Comparison of ENCODE assay signal across 26 mouse cellular contexts in genomic region chr8:94207491-94207890, GRCm38 (mm10). TPM values are rescaled to one million over a fixed set of nuclear protein-coding genes. Genes with fewer than 3 reads are reported as not detected.
A peak's percentile ranks its signal among the peaks of the same experiment; 100 is the strongest.
DNase-seq lines count a peak whose midpoint lies in the region; ATAC-seq and TF ChIP-seq lines count a peak whose summit lies in the region.
"Had no signal": no experiment of that assay in that cellular context is flagged by ENCODE, and none has a peak within 500 bp of the region (broad histone marks: within the 10 kb centered on the region; RNA-seq: fewer than 3 reads in every experiment).

No protein-coding gene starts in this region.

- no peak overlapping the region for H3K9ac ChIP-seq in forebrain, embryonic 14.5 days (ENCODE audit: low read length)
- no peak overlapping the region for H3K9ac ChIP-seq in forebrain, postnatal 0 days
- H3K9ac ChIP-seq in MEL (ENCODE audit: control insufficient read depth, low read depth, low read length, poor library complexity, severe bottlenecking) = peak overlapping the region; percentile 24; the same call in 1 of the 2 replicates
- no peak overlapping the region for H3K9ac ChIP-seq in midbrain, embryonic 14.5 days (replicated peaks; ENCODE audit: low read length)
- H3K9ac ChIP-seq: embryonic facial prominence, embryonic 12.5 days; embryonic facial prominence, embryonic 15.5 days; forebrain, embryonic 15.5 days; hindbrain, embryonic 12.5 days; hindbrain, embryonic 15.5 days had no signal

- no peak for TF ChIP-seq RAD21 in MEL (IDR thresholded peaks at IDR 0.05; ENCODE audit: low read depth, low read length)

- H3K79me2 ChIP-seq in MEL (ENCODE audit: control insufficient read depth, insufficient read depth, low read length, poor library complexity) = no peaks in the 10 kb centered on the region

- no peak for TF ChIP-seq EP300 in MEL (IDR thresholded peaks at IDR 0.05; ENCODE audit: low read depth in 1 of 2, low read length in 2 of 2)

- WGBS in forebrain, embryonic 14.5 days = 48% methylated on average over 2 of the region's 2 CpGs
- WGBS in forebrain, postnatal 0 days = 49% methylated on average over 2 of the region's 2 CpGs
- WGBS in midbrain, embryonic 14.5 days = 75% methylated on average over 2 of the region's 2 CpGs

- H3K27me3 ChIP-seq in forebrain, embryonic 14.5 days (replicated peaks; ENCODE audit: control insufficient read depth, insufficient read depth, low read length) = no peaks in the 10 kb centered on the region
- no peaks in the 10 kb centered on the region for H3K27me3 ChIP-seq in forebrain, postnatal 0 days (ENCODE audit: insufficient read depth, low read length)
- H3K27me3 ChIP-seq in MEL (ENCODE audit: control insufficient read depth in 1 of 2, insufficient read depth in 2 of 2, low read length in 2 of 2) = peaks cover 3 to 6% of the 10 kb centered on the region in 2 experiments; a peak in 3 of 4 replicates
- no peaks in the 10 kb centered on the region for H3K27me3 ChIP-seq in midbrain, embryonic 14.5 days (ENCODE audit: control insufficient read depth, insufficient read depth, low read length)
- H3K27me3 ChIP-seq: embryonic facial prominence, embryonic 15.5 days; forebrain, embryonic 15.5 days; hindbrain, embryonic 12.5 days; hindbrain, embryonic 15.5 days; Patski had no signal

- no peak overlapping the region for H3K27ac ChIP-seq in forebrain, embryonic 14.5 days (ENCODE audit: low read depth, low read length)
- no peak overlapping the region for H3K27ac ChIP-seq in forebrain, postnatal 0 days (ENCODE audit: low read depth, low read length)
- no peak overlapping the region for H3K27ac ChIP-seq in MEL (ENCODE audit: control insufficient read depth, low read depth, low read length)
- H3K27ac ChIP-seq in midbrain, embryonic 14.5 days (replicated peaks; ENCODE audit: low read depth, low read length) = no peak overlapping the region
- H3K27ac ChIP-seq: embryonic facial prominence, embryonic 12.5 days; embryonic facial prominence, embryonic 15.5 days; forebrain, embryonic 15.5 days; heart, adult 2 months; heart, embryonic 10.5 days; hindbrain, embryonic 12.5 days; hindbrain, embryonic 15.5 days had no signal

- no peaks in the 10 kb centered on the region for H3K36me3 ChIP-seq in forebrain, embryonic 14.5 days (ENCODE audit: control insufficient read depth, insufficient read depth, low read length)
- no peaks in the 10 kb centered on the region for H3K36me3 ChIP-seq in forebrain, postnatal 0 days (ENCODE audit: insufficient read depth)
- H3K36me3 ChIP-seq in MEL (ENCODE audit: control insufficient read depth in 1 of 2, insufficient read depth in 2 of 2, low read length in 2 of 2) = no peaks in the 10 kb centered on the region
- no peaks in the 10 kb centered on the region for H3K36me3 ChIP-seq in midbrain, embryonic 14.5 days (ENCODE audit: control insufficient read depth, insufficient read depth, low read length)
- H3K36me3 ChIP-seq: embryonic facial prominence, embryonic 12.5 days; embryonic facial prominence, embryonic 15.5 days; forebrain, embryonic 15.5 days; heart, embryonic 10.5 days; hindbrain, embryonic 12.5 days; hindbrain, embryonic 15.5 days had no signal

- no peak for ATAC-seq in forebrain, embryonic 14.5 days
- ATAC-seq in forebrain, postnatal 0 days = no peak
- no peak for ATAC-seq in midbrain, embryonic 14.5 days (ENCODE audit: low FRiP score, low TSS enrichment)
- ATAC-seq: forebrain, embryonic 15.5 days; intestine, postnatal 0 days; Patski had no signal

- TF ChIP-seq POLR2A in MEL (IDR thresholded peaks at IDR 0.05; ENCODE audit: control insufficient read depth in 1 of 2, insufficient read depth in 1 of 2, low read depth in 1 of 2, low read length in 2 of 2, poor library complexity in 1 of 2) = no peak
- TF ChIP-seq POLR2A in brain, embryonic 14.5 days (IDR thresholded peaks at IDR 0.05; ENCODE audit: borderline replicate concordance, extremely low read depth, insufficient read depth, insufficient read length, poor library complexity, severe bottlenecking) = no peak

- no peaks in the 10 kb centered on the region for H3K4me1 ChIP-seq in forebrain, embryonic 14.5 days (ENCODE audit: control insufficient read depth, insufficient read depth, low read length)
- 0 out of 2 replicates have a peak, but pooled peaks cover 3% of the 10 kb centered on the region for H3K4me1 ChIP-seq in forebrain, postnatal 0 days (ENCODE audit: insufficient read depth)
- H3K4me1 ChIP-seq in MEL (ENCODE audit: control insufficient read depth in 1 of 2, insufficient read depth in 2 of 2, low read length in 2 of 2) = no peaks in the 10 kb centered on the region
- H3K4me1 ChIP-seq in midbrain, embryonic 14.5 days (ENCODE audit: control insufficient read depth, insufficient read depth, low read length) = no peaks in the 10 kb centered on the region
- H3K4me1 ChIP-seq: embryonic facial prominence, embryonic 15.5 days; heart, embryonic 10.5 days; hindbrain, embryonic 12.5 days; hindbrain, embryonic 15.5 days had no signal

- H3K4me3 ChIP-seq in forebrain, embryonic 14.5 days (ENCODE audit: low read depth, low read length) = no peak overlapping the region
- H3K4me3 ChIP-seq in forebrain, postnatal 0 days (ENCODE audit: low read depth, low read length) = no peak overlapping the region
- H3K4me3 ChIP-seq in MEL (ENCODE audit: control insufficient read depth in 1 of 2, insufficient read depth in 1 of 2, low read depth in 2 of 2, low read length in 2 of 2) = no peak overlapping the region
- no peak overlapping the region for H3K4me3 ChIP-seq in midbrain, embryonic 14.5 days (replicated peaks; ENCODE audit: low read depth, low read length)
- H3K4me3 ChIP-seq: embryonic facial prominence, embryonic 12.5 days; embryonic facial prominence, embryonic 15.5 days; forebrain, embryonic 15.5 days; heart, adult 2 months; heart, embryonic 10.5 days; hindbrain, embryonic 12.5 days; hindbrain, embryonic 15.5 days had no signal

- H3K9me3 ChIP-seq in forebrain, embryonic 14.5 days (replicated peaks; ENCODE audit: control insufficient read depth, low read length) = no peaks in the 10 kb centered on the region
- H3K9me3 ChIP-seq in forebrain, postnatal 0 days (ENCODE audit: low read length) = no peaks in the 10 kb centered on the region
- H3K9me3 ChIP-seq in MEL (replicated peaks; ENCODE audit: insufficient read depth, low read length) = no peaks in the 10 kb centered on the region
- H3K9me3 ChIP-seq in midbrain, embryonic 14.5 days (ENCODE audit: control insufficient read depth, low read length) = no peaks in the 10 kb centered on the region
- H3K9me3 ChIP-seq: embryonic facial prominence, embryonic 12.5 days; embryonic facial prominence, embryonic 15.5 days; forebrain, embryonic 15.5 days; heart, embryonic 10.5 days; hindbrain, embryonic 12.5 days; hindbrain, embryonic 15.5 days had no signal

- peak; percentile 61 for DNase-seq in forebrain, embryonic 14.5 days (ENCODE audit: low spot score)
- DNase-seq in forebrain, postnatal 0 days = no peak
- peak; percentile 55 for DNase-seq in retina, postnatal 1 day
- DNase-seq in retina, embryonic 14.5 days (ENCODE audit: low spot score) = no peak
- DNase-seq in MEL (ENCODE audit: low read depth, low spot score) = no peak
- peak; percentile 61 for DNase-seq in brain, embryonic 14.5 days (ENCODE audit: low read depth)
- DNase-seq in ovary, postnatal 36 days (ENCODE audit: low spot score) = no peak
- DNase-seq in midbrain, embryonic 14.5 days = no peak
- DNase-seq: adrenal gland, adult 2 months; adrenal gland, postnatal 14 days; cerebellum, adult 2 months; cerebellum, adult 9-11 months; gastrocnemius, postnatal 10 days; gastrocnemius, postnatal 36 days; heart, adult 2 months had no signal

- no peak overlapping the region for H3K4me2 ChIP-seq in forebrain, embryonic 14.5 days (ENCODE audit: low read length)
- no peak overlapping the region for H3K4me2 ChIP-seq in forebrain, postnatal 0 days (ENCODE audit: low read depth)
- H3K4me2 ChIP-seq in midbrain, embryonic 14.5 days (ENCODE audit: low read length) = no peak overlapping the region
- H3K4me2 ChIP-seq: embryonic facial prominence, embryonic 12.5 days; embryonic facial prominence, embryonic 15.5 days; forebrain, embryonic 15.5 days; hindbrain, embryonic 12.5 days; hindbrain, embryonic 15.5 days had no signal

- TF ChIP-seq CTCF in forebrain, postnatal 0 days (IDR thresholded peaks at IDR 0.05; ENCODE audit: low read depth) = no peak
- TF ChIP-seq CTCF in MEL (IDR thresholded peaks at IDR 0.05 in 2 of 3, conservative IDR thresholded peaks at IDR 0.05 in 1 of 3; ENCODE audit: control insufficient read depth in 1 of 3, insufficient read depth in 1 of 3, low read depth in 2 of 3, low read length in 3 of 3, poor library complexity in 1 of 3, severe bottlenecking in 1 of 3) = no peak
- no peak for TF ChIP-seq CTCF in brain, embryonic 14.5 days (IDR thresholded peaks at IDR 0.05; ENCODE audit: borderline replicate concordance, extremely low read depth, insufficient read depth, insufficient read length)

RNA-seq across cellular contexts. Expression of gene Nup93, which starts 6.9 kb away (rescaled TPM):
- 65.2 and 72.6 TPM in 2 replicates for polyA plus RNA-seq in forebrain, embryonic 14.5 days (2014; fragmentation: Nextera tagmentation; extraction: Ambion mirVana)
- total RNA-seq in forebrain, postnatal 0 days (2014; rRNA removed) = 43.7 and 44.5 TPM in 2 replicates
- 31.4 and 36.7 TPM in 2 replicates for polyA plus RNA-seq in forebrain, postnatal 0 days (2015; fragmentation: Nextera tagmentation; extraction: Ambion mirVana)
- total RNA-seq in MEL (2012; rRNA removed) = 71.6 and 75.5 TPM in 2 replicates
- 100 to 1,000 TPM; 110 to 292 TPM for polyA plus RNA-seq in MEL (2012; ENCODE audit: insufficient read depth in 1 of 2, insufficient read length in 2 of 2, low read depth in 1 of 2, low replicate concordance in 2 of 2, missing spikeins in 1 of 2)
- polyA plus RNA-seq in brain, embryonic 14.5 days (2012; rRNA removed) = 54.7 and 61.0 TPM in 2 replicates
- polyA plus RNA-seq in midbrain, embryonic 14.5 days (2014; fragmentation: Nextera tagmentation; extraction: Ambion mirVana) = 58.5 and 75.4 TPM in 2 replicates

RNA-seq across cellular contexts. Expression of gene Mt1, which starts 28.6 kb away (rescaled TPM):
- polyA plus RNA-seq in forebrain, embryonic 14.5 days (2014; fragmentation: Nextera tagmentation; extraction: Ambion mirVana) = 77.2 and 110 TPM in 2 replicates
- 205 and 418 TPM in 2 replicates for total RNA-seq in forebrain, postnatal 0 days (2014; rRNA removed)
- polyA plus RNA-seq in forebrain, postnatal 0 days (2015; fragmentation: Nextera tagmentation; extraction: Ambion mirVana) = 386 and 411 TPM in 2 replicates
- total RNA-seq in MEL (2012; rRNA removed) = 1,017 and 1,342 TPM in 2 replicates
- polyA plus RNA-seq in MEL (2012; ENCODE audit: insufficient read depth in 1 of 2, insufficient read length in 2 of 2, low read depth in 1 of 2, low replicate concordance in 2 of 2, missing spikeins in 1 of 2) = 1,000 to 10,000 TPM; 1,189 to 2,940 TPM
- 38.9 and 76.5 TPM in 2 replicates for polyA plus RNA-seq in brain, embryonic 14.5 days (2012; rRNA removed)
- 34.9 and 38.4 TPM in 2 replicates for polyA plus RNA-seq in midbrain, embryonic 14.5 days (2014; fragmentation: Nextera tagmentation; extraction: Ambion mirVana)

RNA-seq across cellular contexts. Expression of gene Mt2, which starts 35.0 kb away (rescaled TPM):
- 29.4 and 47.5 TPM in 2 replicates for polyA plus RNA-seq in forebrain, embryonic 14.5 days (2014; fragmentation: Nextera tagmentation; extraction: Ambion mirVana)
- 36.4 and 88.1 TPM in 2 replicates for total RNA-seq in forebrain, postnatal 0 days (2014; rRNA removed)
- 139 and 143 TPM in 2 replicates for polyA plus RNA-seq in forebrain, postnatal 0 days (2015; fragmentation: Nextera tagmentation; extraction: Ambion mirVana)
- total RNA-seq in MEL (2012; rRNA removed) = 469 and 780 TPM in 2 replicates
- polyA plus RNA-seq in MEL (2012; ENCODE audit: insufficient read depth in 1 of 2, insufficient read length in 2 of 2, low read depth in 1 of 2, low replicate concordance in 2 of 2, missing spikeins in 1 of 2) = 1,000 to 10,000 TPM in 1 of 2 experiments, not detected in 1; 2,013 TPM
- polyA plus RNA-seq in brain, embryonic 14.5 days (2012; rRNA removed) = 15.6 and 32.2 TPM in 2 replicates
- 7.9 and 9.3 TPM in 2 replicates for polyA plus RNA-seq in midbrain, embryonic 14.5 days (2014; fragmentation: Nextera tagmentation; extraction: Ambion mirVana)

RNA-seq across cellular contexts. Expression of gene Mt3, which starts 55.1 kb away (rescaled TPM):
- 237 and 306 TPM in 2 replicates for polyA plus RNA-seq in forebrain, embryonic 14.5 days (2014; fragmentation: Nextera tagmentation; extraction: Ambion mirVana)
- 151 and 445 TPM in 2 replicates for total RNA-seq in forebrain, postnatal 0 days (2014; rRNA removed)
- polyA plus RNA-seq in forebrain, postnatal 0 days (2015; fragmentation: Nextera tagmentation; extraction: Ambion mirVana) = 316 and 341 TPM in 2 replicates
- total RNA-seq in MEL (2012; rRNA removed) = not detected in 2 replicates
- not detected for polyA plus RNA-seq in MEL (2012; ENCODE audit: insufficient read depth in 1 of 2, insufficient read length in 2 of 2, low read depth in 1 of 2, low replicate concordance in 2 of 2, missing spikeins in 1 of 2)
- polyA plus RNA-seq in brain, embryonic 14.5 days (2012; rRNA removed) = 139 and 158 TPM in 2 replicates
- 137 and 212 TPM in 2 replicates for polyA plus RNA-seq in midbrain, embryonic 14.5 days (2014; fragmentation: Nextera tagmentation; extraction: Ambion mirVana)
- total RNA-seq: common myeloid progenitor, adult 5-6 weeks; granulocyte monocyte progenitor cell, adult 5-6 weeks; hematopoietic stem cell, adult 5-6 weeks had no signal
- polyA plus RNA-seq: Patski had no signal

Comparison
In these comparisons a context has a peak if more than half of its experiments do, and no peak if none do; other contexts are left out.
1. DNase-seq: peak in forebrain, embryonic 14.5 days (single experiment), retina, postnatal 1 day (single experiment) and brain, embryonic 14.5 days (single experiment); none in forebrain, postnatal 0 days (single experiment), retina, embryonic 14.5 days (single experiment), MEL (single experiment), ovary, postnatal 36 days (single experiment) and midbrain, embryonic 14.5 days (single experiment).